Mouse (Mus musculus): ENCODE data around the gene Polg2.
"Not testable (repeated sequence)": the region's sequence is repeated elsewhere in the genome, so short reads cannot be mapped to it uniquely, and the experiment has no call there.

Gene Polg2

DNA sequence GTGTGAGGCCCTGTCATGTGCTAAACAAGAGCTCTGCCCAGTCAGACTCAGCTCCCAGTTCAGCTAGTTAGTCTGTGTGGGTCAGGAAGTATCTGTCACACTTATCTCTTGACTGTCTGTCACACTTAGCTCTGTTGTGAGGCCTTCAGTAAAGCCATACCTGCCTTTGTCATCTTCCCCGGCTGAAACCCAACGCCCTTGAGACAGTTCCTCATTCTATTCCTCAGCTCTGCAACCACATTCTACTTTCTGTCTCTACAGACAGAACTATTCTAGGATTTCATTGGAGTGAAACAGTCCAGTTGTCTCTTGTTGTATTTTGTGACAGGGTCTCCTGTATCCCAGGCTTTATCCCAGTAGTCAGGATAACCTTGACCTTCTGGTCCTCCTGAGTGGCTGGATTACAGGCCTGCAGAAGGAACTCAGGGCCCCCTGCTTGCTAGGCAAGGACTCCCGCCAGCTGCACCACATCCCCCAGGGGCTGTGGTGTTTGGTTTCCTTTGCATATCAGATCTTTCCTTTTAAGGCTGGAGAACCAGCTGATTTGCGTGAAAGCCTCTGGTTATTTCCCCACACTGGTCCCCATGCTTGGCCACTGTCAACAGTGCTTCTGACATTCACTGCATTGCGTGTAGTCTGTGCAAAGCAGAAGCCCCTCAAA lies 17.1 kb downstream of the Polg2 start:
- peak; percentile 64 for DNase-seq (ENCODE audit: low read depth, low spot score)

DNA sequence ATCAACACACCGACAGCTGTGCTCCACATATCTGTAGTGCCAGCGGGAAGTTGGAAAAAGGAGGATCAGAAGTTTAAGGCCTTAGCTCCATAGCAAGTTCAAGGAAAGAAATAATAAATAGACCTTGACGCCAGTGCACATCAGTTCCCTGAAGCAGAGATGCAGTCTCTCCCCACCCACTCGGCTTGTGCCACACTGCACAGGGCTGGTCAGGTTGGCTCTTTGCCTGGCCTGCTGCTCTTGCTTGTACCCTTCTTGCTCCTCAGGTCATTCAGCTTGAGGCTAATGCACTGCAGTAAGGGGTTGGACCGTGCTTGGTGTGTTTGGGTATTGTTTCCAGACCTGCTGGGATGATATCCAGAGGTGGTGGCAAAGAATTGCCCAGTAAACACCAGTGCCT lies 18.8 kb downstream of the Polg2 start:
- DNase-seq (ENCODE audit: low read depth, low spot score) = no peak

DNA sequence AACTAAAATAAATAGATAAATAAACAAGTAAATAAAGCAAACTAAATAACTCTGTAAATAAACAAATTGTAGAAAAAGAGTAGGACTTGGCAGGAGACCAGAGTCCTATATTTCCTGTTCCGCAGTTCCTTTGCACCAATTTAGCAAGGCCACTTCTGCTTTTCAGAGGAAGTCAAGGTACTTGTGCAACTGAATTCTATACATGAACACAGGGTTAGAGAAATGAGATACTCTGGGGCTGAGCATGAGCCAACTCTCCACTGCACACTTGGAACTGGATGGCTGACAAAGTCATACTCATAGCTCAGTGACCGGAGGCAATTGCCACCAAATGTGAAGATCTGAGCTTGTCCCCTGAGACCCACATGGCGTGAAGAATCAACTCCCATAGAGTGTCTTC lies 20.3 kb downstream of the Polg2 start:
- no peak for DNase-seq (ENCODE audit: low read depth, low spot score)

DNA sequence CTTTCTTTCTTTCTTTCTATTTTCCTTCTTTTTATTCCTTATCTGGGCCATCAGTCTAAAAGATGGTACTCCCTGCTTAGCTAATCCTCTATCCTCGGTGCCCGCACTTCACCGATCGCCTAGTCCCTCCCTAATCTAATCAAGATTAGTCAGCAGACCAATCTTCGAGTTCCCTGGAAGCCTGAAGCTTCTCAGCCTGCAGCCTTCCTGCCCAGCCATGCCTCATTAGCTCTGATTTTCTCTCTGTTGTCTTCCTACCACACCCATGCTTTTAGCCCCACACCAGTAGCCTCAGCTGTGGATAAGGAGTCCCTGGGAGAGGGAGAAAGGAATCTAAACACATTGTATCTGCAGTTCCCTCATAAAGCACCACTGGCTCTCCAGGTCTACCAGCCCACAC lies 23.8 kb downstream of the Polg2 start:
- DNase-seq (ENCODE audit: low read depth, low spot score) = no peak

DNA sequence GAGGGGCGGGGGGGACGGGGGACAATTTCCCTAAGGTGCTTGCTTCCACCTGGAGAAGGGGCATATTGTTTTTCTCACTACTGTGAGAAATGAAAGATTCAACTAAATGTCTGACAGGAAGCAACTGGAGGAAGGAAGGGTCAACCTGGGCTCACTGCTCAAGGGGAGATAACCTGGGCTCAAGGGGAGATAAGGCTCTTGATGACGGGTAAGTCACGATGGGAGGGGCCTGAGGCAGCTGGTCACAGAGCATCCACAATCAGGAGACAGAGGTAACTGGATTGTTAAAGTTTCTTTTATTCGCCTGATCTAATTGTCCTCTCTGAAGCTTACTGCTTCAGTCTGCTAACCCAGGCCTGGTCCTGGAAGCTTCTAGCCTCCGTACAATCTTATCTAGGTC lies 26.0 kb downstream of the Polg2 start:
- no peak for DNase-seq (ENCODE audit: low read depth, low spot score)

DNA sequence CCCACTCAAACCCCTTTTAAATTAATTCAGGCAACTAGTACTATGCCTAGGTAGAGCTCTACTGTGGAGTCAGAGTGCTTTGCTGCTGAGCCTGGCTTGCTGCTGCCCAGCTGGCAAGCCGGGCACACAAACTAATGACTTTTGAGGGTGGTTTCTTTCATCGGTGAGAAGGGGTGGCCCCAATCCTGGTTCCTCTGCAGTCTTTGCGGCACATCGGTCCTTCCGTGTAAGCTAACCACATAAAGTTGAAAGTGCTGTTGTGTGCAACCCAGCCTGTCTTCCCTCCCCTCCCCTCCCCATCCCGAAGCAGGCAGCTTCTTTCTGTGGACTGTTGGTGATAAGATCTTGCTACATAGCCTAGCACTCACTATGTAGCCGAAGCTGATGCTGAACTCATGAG lies 27.2 kb downstream of the Polg2 start:
- DNase-seq (ENCODE audit: low read depth, low spot score) = no peak

DNA sequence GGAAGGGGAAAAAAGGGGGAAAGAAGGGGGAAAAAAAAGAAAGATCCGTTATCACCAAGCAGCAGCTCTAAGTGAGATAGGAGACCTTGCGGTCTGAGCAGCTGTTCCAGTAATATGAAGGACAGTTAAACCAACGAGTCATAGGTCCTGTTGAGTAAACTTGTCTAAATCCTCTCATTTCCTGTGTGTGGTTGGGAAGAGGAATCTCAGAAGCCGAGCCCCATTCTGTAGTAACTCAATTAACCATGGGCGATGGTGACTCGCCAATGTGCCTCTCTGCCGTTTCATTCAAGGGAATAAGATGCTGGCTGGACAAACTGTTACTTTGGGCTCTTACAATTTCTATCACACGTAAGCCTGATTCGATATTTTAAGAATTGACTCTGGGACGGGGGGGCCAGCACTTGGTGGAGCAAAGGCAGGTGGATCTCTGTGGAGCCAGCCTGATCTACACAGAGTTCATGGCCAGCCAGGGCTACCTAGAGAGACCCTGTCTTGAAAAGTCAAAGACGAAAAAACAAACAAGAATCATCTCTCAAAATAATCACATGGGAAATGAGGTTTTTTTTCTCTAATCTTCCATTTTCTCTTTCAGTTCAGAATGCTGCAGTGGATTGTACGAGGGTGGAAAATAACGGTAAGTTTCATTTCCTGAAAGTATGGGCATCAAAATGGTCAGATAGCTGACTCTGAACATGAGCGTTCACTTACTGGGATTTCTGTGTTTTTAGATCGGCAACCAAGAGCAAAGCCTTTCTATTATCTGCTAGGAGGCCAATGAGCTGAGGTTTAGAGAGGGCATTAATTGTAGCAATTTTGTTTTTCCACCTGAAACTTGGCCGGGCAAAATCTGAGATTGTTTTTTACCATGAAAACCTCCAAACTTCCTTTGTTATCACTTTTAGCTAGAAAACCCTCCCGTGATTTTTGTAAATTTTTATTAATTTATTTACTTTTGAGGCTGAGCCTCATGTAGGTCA lies 28.0 kb downstream of the Polg2 start, which contains the start of gene Milr1:
Gene Milr1 (plus strand): TSS at position 188 of the 980 bp plus-strand sequence.
- DNase-seq (ENCODE audit: low read depth, low spot score) = no peak

DNA sequence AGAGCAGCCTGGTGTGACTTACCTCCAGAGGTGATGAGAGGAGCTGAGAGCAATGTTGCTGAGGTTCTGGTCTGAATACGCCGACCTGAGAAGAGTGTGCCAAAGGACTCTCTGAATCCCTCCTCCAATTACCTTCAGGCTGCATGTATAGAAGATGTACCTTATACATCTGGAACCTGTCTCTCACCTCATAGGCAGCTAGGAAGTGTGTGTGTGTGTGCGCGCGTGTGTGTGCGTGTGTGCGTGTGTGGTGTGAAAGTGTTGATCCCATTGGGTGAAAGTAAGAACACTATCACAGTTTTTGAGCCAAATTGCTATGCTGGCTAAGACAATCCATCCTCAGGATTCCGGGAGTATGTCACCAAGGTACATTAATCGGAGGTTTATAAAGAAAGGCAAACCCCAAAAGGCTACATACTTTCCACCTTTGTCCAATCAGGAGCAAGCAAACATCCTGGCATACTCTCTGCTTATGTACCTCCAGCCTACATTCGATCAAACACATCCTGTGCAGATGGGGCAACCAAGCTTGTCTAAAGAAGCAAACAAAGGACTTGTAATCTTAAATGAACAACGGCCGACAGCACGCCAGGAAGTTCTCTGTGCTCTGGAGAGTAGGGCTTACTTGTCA lies 29.1 kb downstream of the Polg2 start, which contains the start of gene Pecam1:
Gene Pecam1 (minus strand): TSS at position 508 of the 631 bp plus-strand sequence.
- no peak for DNase-seq (ENCODE audit: low read depth, low spot score)

DNA sequence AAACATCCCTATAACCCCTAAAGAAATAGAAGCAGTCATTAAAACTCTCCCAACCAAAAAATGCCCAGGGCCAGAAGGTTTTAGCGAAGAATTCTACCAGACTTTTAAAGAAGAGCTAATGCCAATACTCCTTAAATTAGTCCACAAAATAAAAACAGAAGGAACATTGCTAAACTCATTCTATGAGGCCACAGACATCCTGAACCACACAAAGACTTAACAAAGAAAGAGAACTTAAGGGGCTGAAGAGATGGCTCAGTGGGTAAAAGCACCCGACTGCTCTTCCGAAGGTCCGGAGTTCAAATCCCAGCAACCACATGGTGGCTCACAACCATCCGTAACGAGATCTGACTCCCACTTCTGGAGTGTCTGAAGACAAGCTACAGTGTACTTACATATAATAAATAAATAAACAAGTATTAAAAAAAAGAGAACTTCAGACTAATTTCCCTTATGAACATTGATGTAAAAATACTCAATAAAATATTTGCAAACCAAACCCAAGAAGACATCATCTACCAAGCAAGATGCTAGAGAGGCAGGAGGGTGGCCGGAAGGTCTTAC lies 29.7 kb downstream of the Polg2 start:
- not testable (repeated sequence) for DNase-seq (ENCODE audit: low read depth, low spot score)

DNA sequence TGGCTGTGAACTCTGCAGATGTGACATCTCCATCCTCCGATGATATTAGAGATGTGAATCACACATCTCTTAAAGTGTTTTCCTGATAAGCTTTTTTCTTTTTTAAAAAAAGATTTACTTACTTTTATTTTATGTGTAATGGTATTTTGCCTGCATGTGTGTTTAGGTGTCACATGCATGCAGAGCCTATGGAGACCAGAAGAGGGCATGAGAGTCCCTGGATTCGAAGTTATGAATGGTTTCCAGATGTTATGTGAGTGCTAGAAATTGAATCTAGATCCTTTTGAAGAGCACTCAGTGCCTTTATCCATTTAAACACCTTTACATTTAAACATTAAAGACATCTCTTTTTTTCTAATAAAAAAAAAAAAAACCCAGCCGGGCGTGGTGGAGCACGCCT lies 34.4 kb downstream of the Polg2 start:
- DNase-seq (ENCODE audit: low read depth, low spot score) = no peak

DNA sequence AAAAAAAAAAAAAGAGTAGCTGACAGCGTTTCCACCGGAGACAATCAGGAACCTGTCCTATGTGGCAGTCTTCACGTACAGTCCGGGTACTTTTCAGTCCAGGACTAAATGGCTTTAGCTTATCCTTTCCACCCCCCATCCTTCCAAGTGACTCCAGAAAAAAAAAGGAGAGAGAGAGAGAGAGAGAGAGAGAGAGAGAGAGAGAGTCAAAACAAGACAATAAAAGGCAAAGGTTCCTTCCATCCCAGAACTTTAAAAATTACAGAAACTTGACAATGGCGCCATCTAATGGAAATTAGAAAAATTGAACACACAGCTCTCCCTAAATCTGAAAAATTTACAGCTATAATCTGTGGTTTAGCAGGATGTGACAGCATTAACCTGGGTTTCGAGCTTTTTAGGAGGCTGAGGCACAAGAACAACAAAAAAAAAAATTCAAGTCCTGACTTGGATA lies 36.9 kb downstream of the Polg2 start:
- DNase-seq (ENCODE audit: low read depth, low spot score) = peak; percentile 59

DNA sequence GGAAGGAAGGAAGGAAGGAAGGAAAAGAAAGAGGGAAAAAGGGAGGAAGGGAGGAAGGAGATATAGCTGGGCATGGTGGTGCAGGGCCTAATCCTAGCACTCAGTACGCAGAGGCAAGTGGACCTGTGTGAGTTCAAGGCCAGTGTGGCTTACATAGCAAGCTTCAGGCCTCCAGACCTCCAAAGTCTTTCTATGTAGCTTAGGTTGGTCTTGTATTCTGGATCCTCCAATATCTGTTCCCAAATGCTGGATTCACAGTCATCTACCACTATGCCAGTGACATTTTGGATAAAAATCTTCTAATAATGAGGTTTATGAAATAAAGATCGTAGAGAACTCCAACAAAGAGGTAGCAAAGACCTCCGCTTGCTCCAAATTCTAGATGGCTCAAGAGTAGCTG lies 37.5 kb downstream of the Polg2 start:
- no peak for DNase-seq (ENCODE audit: low read depth, low spot score)

DNA sequence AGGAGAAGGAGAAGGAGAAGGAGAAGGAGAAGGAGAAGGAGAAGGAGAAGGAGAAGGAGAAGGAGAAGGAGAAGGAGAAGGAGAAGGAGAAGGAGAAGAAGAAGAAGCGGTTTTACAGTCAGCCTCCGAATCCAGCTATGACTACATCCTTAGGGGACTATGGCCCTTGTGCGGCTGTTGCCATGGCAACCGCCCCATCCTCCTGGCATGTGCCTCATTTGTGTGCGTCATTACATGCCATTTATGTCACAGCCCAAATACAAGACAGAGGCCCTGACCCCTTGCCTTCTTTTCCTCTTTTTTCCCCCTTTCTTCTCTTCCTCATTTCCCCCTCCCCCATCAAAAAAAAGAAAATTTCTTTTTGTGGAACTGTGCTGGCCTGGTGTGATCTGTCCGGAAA lies 38.1 kb downstream of the Polg2 start:
- peak; percentile 67 for DNase-seq (ENCODE audit: low read depth, low spot score)

DNA sequence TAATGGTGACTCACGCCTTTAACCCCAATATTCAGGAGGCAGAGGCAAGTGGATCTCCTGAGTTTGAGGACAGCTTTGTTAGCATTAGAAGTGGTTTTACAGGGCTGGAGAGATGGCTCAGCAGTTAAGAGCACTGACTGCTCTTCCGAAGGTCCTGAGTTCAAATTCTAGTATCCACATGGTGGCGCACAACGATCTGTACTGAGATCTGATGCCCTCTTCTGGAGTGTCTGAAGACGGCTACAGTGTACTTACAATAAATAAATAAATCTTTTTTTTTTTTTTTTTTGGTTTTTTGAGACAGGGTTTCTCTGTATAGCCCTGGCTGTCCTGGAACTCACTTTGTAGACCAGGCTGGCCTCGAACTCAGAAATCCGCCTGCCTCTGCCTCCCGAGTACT lies 38.6 kb downstream of the Polg2 start:
- DNase-seq (ENCODE audit: low read depth, low spot score) = not testable (repeated sequence)

DNA sequence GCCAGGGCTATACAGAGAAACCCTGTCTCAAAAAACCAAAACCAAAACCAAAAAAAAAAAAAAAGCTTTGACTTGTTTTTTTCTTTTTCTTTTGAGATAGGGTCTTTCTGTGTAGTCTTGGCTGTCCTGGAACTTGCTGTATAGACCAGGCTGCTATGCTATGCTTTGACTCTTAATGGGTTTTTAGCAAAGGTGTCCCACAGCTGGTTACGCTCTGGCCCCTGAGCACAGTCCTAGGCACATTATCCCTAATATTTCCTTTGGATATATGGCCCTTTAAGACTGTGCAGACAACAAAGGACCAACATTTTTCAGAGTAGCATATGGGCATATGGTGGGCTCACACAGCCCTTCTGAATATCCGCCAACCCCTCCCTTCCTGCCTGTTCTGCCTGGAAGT lies 40.2 kb downstream of the Polg2 start:
- no peak for DNase-seq (ENCODE audit: low read depth, low spot score)

DNA sequence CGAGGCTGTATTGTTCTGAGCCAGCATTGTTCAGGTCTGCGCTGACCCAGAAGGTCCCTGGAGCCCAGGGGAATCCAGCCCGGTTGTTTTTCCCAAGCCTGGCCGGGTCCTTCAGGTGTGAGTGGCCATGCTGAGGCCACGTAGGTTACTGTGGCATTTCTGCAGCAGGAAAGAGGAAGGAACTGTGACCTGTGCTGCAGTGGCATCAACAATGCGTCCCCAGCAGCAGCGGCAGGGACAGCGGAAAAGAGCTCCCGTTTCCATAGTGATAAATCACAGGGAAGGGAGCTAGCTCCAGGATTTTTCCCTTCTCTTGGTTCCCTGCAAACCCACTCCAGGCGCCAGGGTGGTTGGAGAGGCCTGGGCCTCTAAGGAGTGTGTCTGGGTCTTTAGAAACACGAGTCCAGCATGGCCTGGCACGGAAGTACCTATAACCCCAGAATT lies 42.1 kb downstream of the Polg2 start:
- no peak for DNase-seq (ENCODE audit: low read depth, low spot score)

DNA sequence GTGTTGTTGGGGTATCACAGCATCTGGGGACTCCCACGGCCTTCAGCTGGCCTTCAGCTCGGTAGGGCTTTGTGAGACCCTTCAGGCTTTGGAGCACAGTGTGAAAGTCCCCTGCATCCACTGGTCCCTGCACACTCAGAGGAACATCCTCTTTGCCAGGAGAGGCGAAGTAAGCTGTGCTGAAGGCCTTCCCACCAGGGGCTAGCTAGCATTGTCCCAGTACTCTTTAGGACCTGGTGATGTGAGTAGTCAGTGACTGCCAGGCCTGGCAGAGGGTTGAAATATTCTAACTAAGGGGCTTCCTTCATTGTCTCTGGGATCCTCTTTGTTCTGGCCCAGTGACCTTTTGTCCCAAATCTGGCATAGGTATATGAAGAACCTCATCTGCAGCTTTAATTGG lies 42.7 kb downstream of the Polg2 start:
- no peak for DNase-seq (ENCODE audit: low read depth, low spot score)

DNA sequence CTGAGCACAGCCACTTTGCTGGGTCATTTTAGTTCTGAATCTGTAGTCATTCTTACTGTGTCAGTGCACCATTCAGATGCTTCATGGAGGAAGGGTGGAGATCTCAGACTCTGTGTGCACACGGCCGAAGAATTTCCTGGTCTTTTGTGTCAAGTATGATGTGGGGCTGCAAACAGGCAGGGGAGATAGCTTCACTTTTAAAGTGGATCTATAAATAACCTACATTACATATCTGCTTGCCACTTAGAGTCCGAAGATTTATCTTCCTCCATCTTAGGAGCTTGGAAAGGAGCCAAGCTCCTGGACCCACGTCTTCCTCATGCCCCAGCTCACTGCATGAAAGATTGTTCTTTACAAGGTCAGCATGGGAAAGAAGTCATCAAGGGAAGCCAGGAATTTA lies 48.6 kb downstream of the Polg2 start:
- no peak for DNase-seq (ENCODE audit: low read depth, low spot score)

DNA sequence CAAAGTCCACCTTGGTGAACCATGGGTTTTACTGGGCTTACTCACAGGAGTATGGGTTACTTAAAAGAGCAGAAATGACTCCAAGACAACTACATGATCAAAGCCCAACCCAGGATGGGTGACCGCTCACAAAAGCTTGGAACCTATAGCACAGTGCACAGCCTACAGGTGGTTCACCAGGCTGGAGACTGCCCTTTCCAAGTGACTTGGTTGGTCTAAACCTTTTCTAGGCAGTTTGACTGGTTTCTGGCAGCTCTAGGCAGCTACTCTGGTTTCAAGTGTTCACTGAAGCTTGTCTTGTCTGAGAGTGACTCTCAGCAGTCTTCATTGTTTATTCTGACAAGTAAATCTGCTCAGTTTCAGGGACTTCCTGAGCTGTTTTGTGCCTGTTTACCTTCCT lies 49.7 kb downstream of the Polg2 start:
- DNase-seq (ENCODE audit: low read depth, low spot score) = no peak

DNA sequence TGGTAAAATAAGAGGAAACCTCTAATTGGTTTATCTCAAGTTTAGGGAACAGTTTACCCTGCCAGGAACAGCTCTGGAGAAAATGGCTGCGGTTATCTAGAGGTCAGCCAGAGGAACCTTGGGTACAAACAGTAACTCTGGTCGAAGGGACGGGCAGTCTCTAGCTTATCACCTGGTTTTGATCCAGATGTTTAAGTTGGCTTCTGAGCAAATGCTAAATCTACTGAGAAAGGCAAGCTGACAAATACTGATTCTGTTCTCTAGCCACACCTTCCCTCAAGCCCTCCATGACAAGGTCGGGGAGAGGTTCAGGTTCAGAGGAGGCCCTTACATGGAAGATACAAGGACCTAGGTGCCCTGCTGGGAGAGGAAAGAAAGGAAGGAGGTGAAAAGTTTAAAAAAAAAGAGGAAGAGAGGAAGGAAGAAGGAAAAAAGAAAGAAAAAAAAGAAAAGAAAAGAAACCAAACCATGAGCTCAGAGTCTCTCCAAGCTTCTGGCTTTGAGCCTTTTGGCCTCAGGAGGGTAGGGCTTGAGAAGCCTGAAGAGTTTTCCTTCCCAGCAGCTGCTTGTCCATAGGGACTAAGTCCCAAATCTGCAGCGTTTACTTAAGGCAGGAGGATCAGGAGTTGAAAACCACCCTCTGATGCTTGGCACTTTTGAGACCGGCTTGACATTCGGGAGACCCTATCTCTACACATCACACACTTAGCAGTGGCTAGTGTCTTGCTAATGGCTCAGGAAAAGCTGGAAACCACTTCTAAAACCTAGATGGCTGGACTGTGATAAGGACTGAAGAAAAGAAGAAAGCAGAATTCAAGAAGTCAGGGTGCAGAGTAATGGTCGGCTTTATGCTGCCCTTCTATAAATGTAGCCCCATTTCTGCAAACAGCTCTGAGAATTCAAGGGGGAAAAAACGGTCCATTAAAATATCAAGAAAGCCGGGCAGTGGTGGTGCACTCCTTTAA lies 50.7 kb downstream of the Polg2 start:
- DNase-seq (ENCODE audit: low read depth, low spot score) = no peak

DNA sequence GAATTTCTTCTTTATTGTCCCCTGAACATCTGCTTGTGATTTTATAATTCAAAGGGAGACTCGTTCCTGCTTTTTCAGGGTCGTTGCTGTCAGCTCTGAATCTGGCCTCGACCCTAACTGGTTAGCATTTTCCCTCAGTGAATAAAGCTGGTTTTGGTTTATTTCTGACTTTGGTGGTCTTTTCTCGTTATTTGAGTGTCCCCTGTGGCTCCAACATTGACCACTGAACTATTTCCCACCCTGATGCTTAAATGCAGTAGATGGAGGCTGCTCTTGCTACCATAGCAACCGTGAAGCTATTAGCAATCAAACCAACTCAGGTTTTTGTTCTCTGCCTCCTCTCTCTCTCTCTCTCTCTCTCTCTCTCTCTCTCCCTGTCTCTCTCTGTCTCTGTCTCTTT lies 51.4 kb downstream of the Polg2 start:
- DNase-seq (ENCODE audit: low read depth, low spot score) = no peak
